Mouse (Mus musculus) intestine, embryonic 16.5 days (tissue): Measurements from ENCODE around the gene Map3k21. TPM values are rescaled to one million over a fixed set of nuclear protein-coding genes. Genes with fewer than 3 reads are reported as not detected.

Experiments used
- ATAC-seq: fragments of 200-750 bp; cut with Nextera tagmentation; 2 replicates; pipeline ENCODE4 v1.8.0; 2017; ENCODE audit warnings: moderate TSS enrichment, moderate library complexity
- H3K27ac ChIP-seq: fragments of 300-500 bp; sonication (generic); 2 replicates; pipeline ENCODE4 v1.5.1; 2014; ENCODE audit warnings: mild to moderate bottlenecking, low read length
- H3K27me3 ChIP-seq: fragments of 300-500 bp; sonication (generic); replicated peaks from 2 replicates; pipeline ENCODE4 v1.6.1; 2014; ENCODE audit warnings: low read length, control low read depth, mixed read lengths; ENCODE audit not compliant: control insufficient read depth, insufficient read depth
- H3K36me3 ChIP-seq: fragments of 300-500 bp; sonication (generic); 2 replicates; pipeline ENCODE4 v1.6.1; 2014; ENCODE audit warnings: low read length, control low read depth; ENCODE audit not compliant: control insufficient read depth, insufficient read depth
- H3K4me1 ChIP-seq: fragments of 300-500 bp; sonication (generic); 2 replicates; pipeline ENCODE4 v1.6.1; 2014; ENCODE audit warnings: low read length, control low read depth, mixed read lengths; ENCODE audit not compliant: control insufficient read depth, insufficient read depth
- H3K4me2 ChIP-seq: fragments of 300-500 bp; sonication (generic); 2 replicates; pipeline ENCODE4 v1.6.1; 2014; ENCODE audit warnings: low read depth, low read length, control low read depth
- H3K4me3 ChIP-seq: fragments of 300-500 bp; sonication (generic); 2 replicates; pipeline ENCODE4 v1.5.1; 2014; ENCODE audit warnings: mild to moderate bottlenecking, low read length
- H3K9ac ChIP-seq: fragments of 300-500 bp; sonication (generic); 2 replicates; pipeline ENCODE4 v1.6.1; 2014; ENCODE audit warnings: low read depth, low read length
- H3K9me3 ChIP-seq: fragments of 300-500 bp; sonication (generic); 2 replicates; pipeline ENCODE4 v1.6.1; 2016; ENCODE audit warnings: low read length, control low read depth; ENCODE audit not compliant: control insufficient read depth
- WGBS: fragments of 180-500 bp; shearing (Covaris S2); extraction: QIAGEN DNeasy Blood & Tissue Kit; methylation state at CpG from one replicate; pipeline ENCODE4 v1.1.7; 2014; 5-methylcytosine and 5-hydroxymethylcytosine counted together
- polyA plus RNA-seq: library from polyadenylated mRNA; unstranded; fragments of >200 nt; fragmentation: Nextera tagmentation; extraction: Ambion mirVana; gene quantifications from 2 replicates; pipeline ENCODE4 v1.2.1, GENCODE M21; 2015

Gene Map3k21
- polyA plus RNA-seq, 1 experiment from 2014 or later, result 2.8 TPM

GRCm38 (mm10) chr8:125980826-125981225 lies 70.6 kb downstream of the Map3k21 start:
- no peaks in the 10 kb centered on the region for H3K9me3 ChIP-seq
- no peak overlapping the region for H3K27ac ChIP-seq
- H3K36me3 ChIP-seq, result no peaks in the 10 kb centered on the region
- no peak overlapping the region for H3K4me3 ChIP-seq
- no peak overlapping the region for H3K4me2 ChIP-seq
- WGBS, result 30% methylated on average over 6 of the region's 6 CpGs
- H3K4me1 ChIP-seq, result no peaks in the 10 kb centered on the region
- H3K9ac ChIP-seq, result no peak overlapping the region
- no peaks in the 10 kb centered on the region for H3K27me3 ChIP-seq
- ATAC-seq, result no peak

GRCm38 (mm10) chr8:125983515-125983914 lies 73.3 kb downstream of the Map3k21 start:
- no peak for ATAC-seq
- H3K4me3 ChIP-seq, result no peak overlapping the region

DNA sequence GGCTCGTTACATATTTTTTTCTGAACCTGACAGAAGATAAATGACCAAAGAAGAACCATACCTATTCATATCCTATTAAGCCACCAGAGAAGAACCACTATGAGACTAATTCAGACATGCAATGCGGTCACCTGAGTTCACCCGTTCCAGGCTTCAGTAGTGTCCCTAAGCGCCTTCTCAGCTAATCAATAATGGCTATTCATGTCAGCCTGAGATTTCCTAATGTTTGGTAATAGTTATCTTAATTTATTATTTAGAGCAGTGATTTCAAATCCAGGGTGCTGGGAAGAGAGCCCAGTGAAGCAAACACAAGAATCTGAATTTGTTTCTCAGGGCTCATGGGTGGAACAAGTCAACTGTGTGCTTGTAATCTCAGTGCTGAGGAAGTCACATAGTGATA lies 73.9 kb downstream of the Map3k21 start:
- Histone ChIP-seq H3K4me1 (no peaks in the 10 kb centered on the region), H3K4me2 (no peak overlapping the region), H3K9ac (no peak overlapping the region), H3K4me3 (no peak overlapping the region), H3K36me3 (no peaks in the 10 kb centered on the region), H3K9me3 (no peaks in the 10 kb centered on the region), H3K27ac (no peak overlapping the region), H3K27me3 (no peaks in the 10 kb centered on the region)
- 83% methylated on average over 4 of the region's 4 CpGs for WGBS
- no peak for ATAC-seq

More at GRCm38 (mm10) chr8:125983515-125983914, 73.3 kb downstream of the Map3k21 start:
- WGBS, result 69% methylated on average over 3 of the region's 3 CpGs
- Histone ChIP-seq H3K27ac (no peak overlapping the region), H3K27me3 (no peaks in the 10 kb centered on the region), H3K9me3 (no peaks in the 10 kb centered on the region), H3K36me3 (no peaks in the 10 kb centered on the region), H3K4me1 (no peaks in the 10 kb centered on the region), H3K9ac (no peak overlapping the region), H3K4me2 (no peak overlapping the region)

GRCm38 (mm10) chr8:125985364-125985763 lies 75.1 kb downstream of the Map3k21 start:
- H3K4me1 ChIP-seq, result no peaks in the 10 kb centered on the region
- WGBS, result 92% methylated on average over 2 of the region's 2 CpGs
- H3K36me3 ChIP-seq, result no peaks in the 10 kb centered on the region
- no peak overlapping the region for H3K9ac ChIP-seq
- no peak overlapping the region for H3K27ac ChIP-seq
- no peaks in the 10 kb centered on the region for H3K9me3 ChIP-seq
- ATAC-seq, result no peak
- no peaks in the 10 kb centered on the region for H3K27me3 ChIP-seq
- H3K4me2 ChIP-seq, result no peak overlapping the region
- no peak overlapping the region for H3K4me3 ChIP-seq

DNA sequence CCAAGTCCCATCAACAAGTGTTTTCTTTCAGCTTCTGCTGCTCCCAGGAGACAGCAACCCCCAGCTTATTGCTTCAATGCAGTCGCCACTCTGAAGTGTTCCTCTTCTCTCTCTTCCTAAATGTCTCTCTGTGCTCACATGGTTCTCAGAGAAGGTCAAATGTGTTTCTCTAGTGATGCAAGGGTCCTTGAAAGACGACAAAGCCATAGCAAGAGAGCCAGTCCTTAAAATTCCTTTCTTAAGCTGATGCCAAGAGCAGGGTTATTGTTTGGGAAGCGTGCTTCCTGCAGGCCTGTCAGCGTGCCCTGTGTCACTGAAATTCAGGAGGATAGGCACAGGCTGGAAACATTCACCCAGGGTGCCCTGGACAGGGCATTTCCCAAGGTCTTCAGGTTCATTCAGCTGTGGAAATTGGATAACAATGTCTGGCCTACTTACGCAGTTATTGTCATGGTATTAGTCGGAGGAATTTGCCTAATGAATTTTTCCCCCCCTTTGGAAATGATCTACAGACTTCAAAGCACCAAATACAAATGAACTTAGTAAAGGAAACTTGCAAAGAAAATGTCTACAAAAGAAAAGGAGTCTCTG lies 76.8 kb downstream of the Map3k21 start:
- 61% methylated on average over 6 of the region's 6 CpGs for WGBS
- ATAC-seq, result no peak

DNA sequence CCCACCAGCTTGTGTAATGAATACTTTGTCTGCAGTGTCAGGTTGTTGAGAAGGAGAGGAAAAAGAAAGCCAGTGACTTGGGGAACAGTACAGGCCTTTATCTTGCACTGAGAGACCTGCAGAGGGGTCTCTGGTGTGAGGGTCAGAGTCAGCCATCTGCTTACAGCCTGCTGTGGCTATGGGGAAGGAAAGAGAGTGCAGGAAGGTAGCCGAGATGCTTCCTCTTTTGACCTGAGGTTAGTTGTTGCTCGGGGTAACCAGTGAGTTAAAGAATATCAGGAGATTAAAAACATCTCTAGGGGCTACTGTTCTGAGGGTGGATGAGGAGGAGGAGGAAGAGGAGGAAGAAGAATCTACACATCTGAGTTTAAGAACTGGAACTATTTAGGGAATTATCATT lies 77.7 kb downstream of the Map3k21 start:
- 49% methylated on average over 2 of the region's 2 CpGs for WGBS
- Histone ChIP-seq H3K27ac (no peak overlapping the region), H3K4me1 (no peaks in the 10 kb centered on the region), H3K9ac (no peak overlapping the region), H3K36me3 (no peaks in the 10 kb centered on the region), H3K9me3 (no peaks in the 10 kb centered on the region), H3K27me3 (no peaks in the 10 kb centered on the region), H3K4me3 (no peak overlapping the region), H3K4me2 (no peak overlapping the region)
- ATAC-seq, result no peak

More for the DNA sequence above, 76.8 kb downstream of the Map3k21 start:
- Histone ChIP-seq H3K9ac (no peak overlapping the region), H3K27me3 (no peaks in the 10 kb centered on the region), H3K9me3 (no peaks in the 10 kb centered on the region), H3K4me3 (no peak overlapping the region), H3K4me1 (no peaks in the 10 kb centered on the region), H3K4me2 (no peak overlapping the region), H3K36me3 (no peaks in the 10 kb centered on the region), H3K27ac (no peak overlapping the region)

GRCm38 (mm10) chr8:125993636-125994035 lies 83.4 kb downstream of the Map3k21 start:
- Histone ChIP-seq H3K27ac (no peak overlapping the region), H3K27me3 (no peaks in the 10 kb centered on the region), H3K36me3 (no peaks in the 10 kb centered on the region), H3K4me1 (peaks cover 8% of the 10 kb centered on the region), H3K4me2 (no peak overlapping the region), H3K9ac (no peak overlapping the region), H3K9me3 (no peaks in the 10 kb centered on the region), H3K4me3 (no peak overlapping the region)
- 51% methylated on average over 9 of the region's 9 CpGs for WGBS
- ATAC-seq, result no peak

DNA sequence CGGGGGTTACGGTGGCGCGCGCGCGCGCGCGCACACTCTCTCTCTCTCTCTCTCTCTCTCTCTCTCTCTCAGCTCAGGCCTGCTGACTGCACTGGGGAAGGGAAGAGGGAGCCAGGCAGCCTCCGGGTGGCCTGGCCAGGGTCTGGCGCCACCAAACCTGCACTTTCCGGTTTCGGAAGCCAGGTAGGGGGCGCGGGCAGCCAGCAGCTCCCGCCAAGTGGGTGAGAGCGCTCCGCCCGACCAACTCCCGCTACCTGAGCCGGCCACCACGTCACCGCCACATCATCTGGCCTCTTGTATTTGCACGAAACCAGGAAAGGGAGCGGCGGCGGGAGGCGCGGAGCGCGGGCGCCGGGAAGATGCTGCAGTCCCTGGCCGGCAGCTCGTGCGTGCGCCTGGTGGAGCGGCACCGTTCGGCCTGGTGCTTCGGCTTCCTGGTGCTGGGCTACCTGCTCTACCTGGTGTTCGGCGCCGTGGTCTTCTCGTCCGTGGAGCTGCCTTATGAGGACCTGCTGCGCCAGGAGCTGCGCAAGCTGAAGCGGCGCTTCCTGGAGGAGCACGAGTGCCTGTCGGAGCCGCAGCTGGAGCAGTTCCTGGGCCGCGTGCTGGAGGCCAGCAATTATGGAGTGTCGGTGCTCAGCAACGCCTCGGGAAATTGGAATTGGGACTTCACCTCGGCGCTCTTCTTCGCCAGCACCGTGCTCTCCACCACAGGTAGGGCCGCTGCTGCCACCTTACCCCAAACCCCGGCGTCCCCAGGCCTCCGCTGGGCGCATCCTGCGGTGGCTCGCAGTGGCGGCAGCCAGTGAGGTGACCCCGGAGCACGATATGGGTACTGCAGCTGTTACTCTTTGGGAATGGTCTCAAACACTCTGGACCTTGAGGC lies 85.1 kb downstream of the Map3k21 start, which contains the start of gene Kcnk1:
TSS of gene Kcnk1 (plus strand) at position 70 of the 886 bp plus-strand sequence.
- H3K4me2 ChIP-seq, result peak within 1 kb of the TSS; percentile 85
- peak; percentile 78 for ATAC-seq
- 1% methylated on average over 71 of the region's 73 CpGs for WGBS
- peak within 1 kb of the TSS; percentile 69 for H3K4me3 ChIP-seq
- H3K9ac ChIP-seq, result peak within 1 kb of the TSS; percentile 75
- no peaks in the 10 kb centered on the region for H3K36me3 ChIP-seq
- no peaks in the 10 kb centered on the region for H3K9me3 ChIP-seq
- no peaks in the 10 kb centered on the region for H3K27me3 ChIP-seq
- peaks cover 13% of the 10 kb centered on the region for H3K4me1 ChIP-seq
- H3K27ac ChIP-seq, result peak within 1 kb of the TSS; percentile 43

DNA sequence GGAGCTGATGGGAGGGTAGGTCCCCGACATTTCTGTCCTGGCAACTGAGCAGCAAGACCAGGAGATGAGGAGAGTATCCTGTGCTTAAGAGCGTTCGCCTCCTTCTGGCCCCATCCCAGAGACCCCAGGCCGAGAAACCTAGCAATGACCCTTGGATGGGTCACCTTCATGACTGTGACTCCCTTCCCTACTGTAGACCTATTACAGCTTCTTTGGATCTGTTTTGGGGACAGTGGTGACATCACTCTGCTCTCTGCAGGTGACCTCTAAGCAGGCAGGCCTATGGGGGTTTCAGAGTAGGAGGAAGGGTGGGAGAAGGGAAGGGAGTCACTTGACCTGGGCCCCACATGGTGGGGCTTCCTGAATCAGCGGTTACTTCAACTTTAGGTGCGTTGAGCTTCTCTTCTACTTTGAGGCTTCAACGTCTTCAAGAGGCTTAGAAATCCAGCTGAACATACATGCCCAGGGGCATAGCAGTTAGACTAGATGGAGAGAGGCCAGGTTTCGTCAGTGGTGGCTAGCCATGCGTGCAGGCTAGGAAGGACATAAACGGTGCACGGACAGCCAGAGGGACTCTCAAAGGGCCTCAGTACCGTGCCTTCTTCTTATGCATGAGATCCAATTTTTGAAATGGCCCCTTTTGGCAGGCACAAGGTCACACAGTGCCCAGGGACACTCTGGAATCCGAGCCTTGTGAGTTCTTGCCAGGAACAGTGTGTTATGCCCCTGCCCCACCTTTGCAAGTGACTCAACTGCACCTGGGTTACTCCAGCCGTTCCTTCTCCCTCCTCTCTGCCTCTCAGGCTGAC lies 86.0 kb downstream of the Map3k21 start:
- Histone ChIP-seq H3K9me3 (no peaks in the 10 kb centered on the region), H3K4me1 (peaks cover 13% of the 10 kb centered on the region), H3K9ac (peak overlapping the region; percentile 75), H3K36me3 (no peaks in the 10 kb centered on the region), H3K27me3 (no peaks in the 10 kb centered on the region), H3K4me2 (peak overlapping the region; percentile 85), H3K27ac (peak overlapping the region; percentile 43), H3K4me3 (peak overlapping the region; percentile 69)
- 20% methylated on average over 14 of the region's 14 CpGs for WGBS
- ATAC-seq, result 0 out of 2 replicates have a peak, but pooled peaks have one; percentile 38
